Mouse (Mus musculus) left cerebral cortex, postnatal 25 days (tissue): ENCODE results near the gene Oas1g. TPM values are rescaled to one million over a fixed set of nuclear protein-coding genes. Genes with fewer than 3 reads are reported as not detected.
A peak's percentile ranks its signal among the peaks of the same experiment; 100 is the strongest.
"Not testable (repeated sequence)": the region's sequence is repeated elsewhere in the genome, so short reads cannot be mapped to it uniquely, and the experiment has no call there.

Experiments used
- DNase-seq, 2 experiments: peaks; one replicate each; pipeline ENCODE4 v3.0.0; 2022; ENCODE audit warnings: low spot score in 2 of 2, mixed read lengths in 1 of 2
- intact Hi-C: fragments of 180-260 bp; cut with DNase I; formaldehyde crosslinking; loops from one replicate; pipeline ENCODE4 v1.15.1; 2025
- total RNA-seq, 2 experiments: library from RNA; stranded (reverse); gene quantifications; 2 replicates each; pipeline ENCODE4 v1.2.3; 2021

The Oas1g gene
- total RNA-seq, 2 experiments from 2014 or later: 0.30 TPM; not detected in 1

DNA sequence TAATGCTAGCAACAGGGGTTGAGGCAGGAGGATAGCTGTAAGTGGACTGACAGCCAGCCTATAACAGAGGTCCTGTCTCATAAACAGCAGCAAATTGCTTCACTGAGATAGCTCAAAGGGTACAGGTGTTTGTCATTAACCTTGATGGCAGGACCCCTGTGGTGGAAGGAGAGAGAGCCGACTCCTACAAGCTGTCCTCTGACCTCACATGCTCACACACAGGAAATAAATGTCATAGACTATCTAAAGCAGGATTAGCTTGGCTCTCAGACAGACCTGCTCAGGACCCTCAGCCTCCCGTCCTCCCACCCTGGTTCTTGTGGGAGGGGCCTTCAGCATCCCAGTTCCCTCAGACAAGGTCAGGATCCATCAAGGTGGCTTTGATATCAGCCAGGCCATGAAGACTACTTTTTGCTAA, 4.8 kb upstream of the Oas1g start:
- DNase-seq: no peak
- intact Hi-C loops: loop anchor here (1.0 kb wide), 1 partner anchor 107 kb away; no protein-coding TSS in a partner anchor

DNA sequence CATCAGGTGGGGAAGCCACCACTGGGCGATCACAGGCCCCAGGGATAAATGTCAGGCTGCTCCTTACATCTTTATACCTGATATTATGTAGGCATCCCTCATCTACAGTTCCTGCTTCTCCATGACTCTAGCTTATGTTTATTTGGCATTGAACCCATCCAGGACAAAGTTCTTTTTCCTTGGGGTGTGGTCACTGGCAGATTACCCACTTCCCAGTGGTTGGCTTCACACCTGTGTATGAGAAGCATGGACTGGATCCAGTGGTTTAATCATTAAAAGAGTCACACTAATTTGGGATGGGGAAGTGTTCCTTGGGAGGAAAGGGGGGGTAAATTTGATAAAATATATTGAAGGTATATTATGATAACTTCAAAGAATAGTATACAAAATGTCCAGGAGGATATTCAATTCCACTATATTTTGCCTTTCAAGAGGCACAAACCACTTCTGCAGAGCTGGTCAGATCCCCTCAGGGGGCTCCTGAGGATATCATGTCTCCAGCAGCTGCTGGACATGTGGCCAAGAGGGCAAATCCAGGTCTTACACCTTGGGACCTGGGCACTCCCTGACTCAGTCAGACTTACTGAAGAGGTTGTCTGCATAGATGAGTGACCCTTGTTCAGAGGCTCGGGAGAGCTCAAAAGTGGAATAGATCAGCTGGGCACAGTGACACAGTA, 4.3 kb upstream of the Oas1g start:
- DNase-seq: not testable (repeated sequence)
- intact Hi-C loops: loop anchor here (1.0 kb wide), 1 partner anchor 106 kb away; no protein-coding TSS in a partner anchor

DNA sequence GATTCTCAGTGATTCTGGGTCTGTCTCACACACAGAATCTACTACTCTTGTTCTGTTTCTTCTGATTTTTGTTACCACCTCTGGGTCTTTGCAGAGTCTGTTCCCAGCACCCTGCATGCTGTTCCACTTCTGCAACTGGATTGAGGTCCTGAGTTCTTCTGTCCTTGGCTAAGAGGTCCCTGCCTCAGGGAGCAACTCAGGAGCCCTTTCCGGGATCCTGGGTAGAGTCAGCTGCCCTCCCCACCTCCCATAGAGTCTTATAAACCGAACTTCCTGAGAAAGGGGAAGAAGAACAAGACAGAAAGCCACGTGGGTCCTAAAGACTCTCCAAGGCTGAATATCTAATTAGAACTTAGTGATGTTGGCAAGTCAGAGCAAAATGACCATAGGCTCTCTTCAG, 3.6 kb upstream of the Oas1g start:
- no peak for DNase-seq
- intact Hi-C loops: no loop called here

DNA sequence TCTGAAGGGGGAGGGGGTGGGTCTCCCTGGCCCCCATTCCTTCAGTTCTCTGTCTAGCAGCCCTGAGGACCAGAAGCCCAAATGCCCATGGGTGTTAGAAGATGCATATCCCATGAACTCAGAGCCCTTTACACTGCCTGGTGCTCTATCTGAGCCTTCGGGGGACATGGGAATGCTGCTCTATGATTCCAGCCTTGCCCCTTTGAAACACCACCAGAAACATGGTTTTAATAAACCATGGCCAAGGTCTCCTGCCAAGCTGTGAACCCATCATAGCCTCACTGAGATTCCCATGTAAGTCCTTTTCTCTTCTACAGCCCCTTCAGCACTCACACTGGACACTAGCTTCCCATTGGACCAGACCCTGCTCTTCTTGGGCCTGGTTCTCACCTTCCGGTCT, 2.6 kb upstream of the Oas1g start:
- intact Hi-C loops: no loop called here
- no peak for DNase-seq

DNA sequence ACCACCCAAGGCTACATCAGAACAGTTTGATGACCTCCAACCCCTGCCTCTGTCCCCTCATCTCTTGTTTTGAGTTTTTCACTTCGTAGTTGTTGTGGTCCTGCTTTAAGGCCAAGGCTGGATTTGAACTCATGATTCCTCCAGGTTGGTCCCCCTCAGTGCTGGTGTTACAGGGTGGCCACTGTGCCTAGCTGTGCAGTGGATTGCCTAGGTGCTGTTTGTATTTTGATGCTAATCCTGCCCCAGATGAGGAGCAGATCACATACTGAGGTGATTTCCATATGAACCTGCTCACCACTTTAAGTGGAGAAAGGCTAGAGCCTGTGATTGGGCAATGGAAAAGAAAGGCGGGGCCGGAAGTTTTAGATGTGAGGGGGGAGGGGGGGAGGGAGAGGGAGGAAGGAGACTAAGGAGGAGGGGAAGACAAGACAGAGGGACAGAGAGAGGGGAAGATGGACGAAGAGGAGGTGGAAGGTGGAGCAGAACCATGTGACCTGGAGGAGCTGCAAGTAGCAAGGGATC, 942 bp upstream of the Oas1g start:
- DNase-seq: not testable (repeated sequence)
- intact Hi-C loops: loop anchor here (2.0 kb wide), 1 partner anchor 24 kb away; no protein-coding TSS in a partner anchor

DNA sequence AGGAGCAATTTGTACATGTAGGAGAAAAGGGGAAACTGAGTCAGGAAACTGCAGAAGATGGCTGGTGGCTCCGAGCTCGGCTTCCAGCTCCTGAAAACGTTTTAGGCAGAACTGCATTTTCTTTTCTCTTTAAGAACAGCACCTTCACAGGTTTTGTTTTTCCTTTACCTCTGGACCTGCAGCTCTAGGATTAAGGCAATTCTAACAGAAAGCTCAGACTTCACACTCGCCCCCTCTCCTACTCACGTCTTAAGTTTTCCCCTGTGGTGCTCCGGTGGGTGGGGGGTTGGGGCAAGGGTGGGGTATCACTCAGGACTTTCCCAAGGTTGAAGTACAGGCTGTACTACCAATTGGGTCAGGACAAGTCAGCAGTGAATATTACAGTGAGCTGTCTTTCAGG, 418 bp upstream of the Oas1g start:
- no peak for DNase-seq
- intact Hi-C loops: loop anchor here (2.0 kb wide), 2 partner anchors 15 to 25 kb away; no protein-coding TSS in a partner anchor

DNA sequence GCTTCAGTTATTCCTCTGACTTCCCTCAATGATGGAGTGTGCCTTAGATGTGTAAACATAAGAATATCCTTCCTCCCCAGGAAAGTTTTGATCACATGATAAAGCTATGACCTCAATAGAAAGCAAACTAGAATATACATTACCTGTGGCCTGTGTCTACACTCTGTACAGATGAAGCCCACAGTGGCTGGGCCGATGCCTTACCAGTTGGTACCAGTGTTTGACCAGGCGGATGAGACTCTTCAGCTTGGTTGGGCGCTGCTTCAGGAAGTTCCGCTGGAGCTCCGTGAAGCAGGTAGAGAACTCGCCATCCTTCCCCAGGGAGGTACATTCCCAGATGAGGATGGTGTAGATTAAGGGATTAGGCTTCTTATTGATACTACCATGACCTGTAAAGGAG, 5.7 kb downstream of the Oas1g start:
- intact Hi-C loops, DNase-seq: not testable (repeated sequence)

DNA sequence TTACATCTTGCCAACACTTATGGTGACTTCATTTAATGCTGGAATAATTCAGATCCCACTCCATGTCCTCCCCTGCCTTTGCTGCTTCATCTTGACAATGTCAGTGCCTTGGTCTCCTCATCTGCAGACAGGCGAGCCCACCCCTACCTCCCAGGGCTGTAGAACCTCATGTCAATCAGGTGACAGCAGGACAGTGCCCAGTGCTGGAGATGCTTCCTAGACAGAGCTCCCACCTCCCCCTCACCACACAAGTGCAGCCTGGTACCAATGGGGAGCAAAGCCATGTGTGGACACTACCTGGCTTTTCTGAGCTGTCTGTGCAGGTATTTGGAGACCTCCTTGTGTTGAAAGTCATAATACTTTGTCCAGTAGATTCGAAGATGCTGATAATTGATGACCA, 8.6 kb downstream of the Oas1g start:
- intact Hi-C loops: loop anchor here (2.0 kb wide), 1 partner anchor 20 kb away; no protein-coding TSS in a partner anchor

DNA sequence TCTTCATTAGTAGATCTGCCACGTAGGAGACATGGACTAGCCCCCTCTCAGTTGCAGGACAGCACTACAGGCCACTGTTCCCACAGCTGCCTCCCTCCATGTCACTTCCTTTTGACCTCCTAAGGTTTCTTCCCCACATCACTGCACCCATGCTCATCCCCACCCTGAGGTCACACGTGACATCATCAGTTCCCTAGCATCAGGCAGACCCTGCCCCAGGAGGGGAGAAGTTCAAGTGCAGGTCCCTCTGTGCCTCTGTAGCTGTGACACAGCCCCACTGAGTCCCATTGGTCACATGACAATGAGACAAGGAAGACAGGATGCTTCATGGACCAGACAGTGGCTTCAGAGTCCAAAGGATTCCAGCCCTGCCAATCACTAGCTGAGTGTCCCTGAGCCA, 10.0 kb downstream of the Oas1g start:
- DNase-seq, intact Hi-C loops: not testable (repeated sequence)

More for the DNA sequence above, 8.6 kb downstream of the Oas1g start:
- not testable (repeated sequence) for DNase-seq

DNA sequence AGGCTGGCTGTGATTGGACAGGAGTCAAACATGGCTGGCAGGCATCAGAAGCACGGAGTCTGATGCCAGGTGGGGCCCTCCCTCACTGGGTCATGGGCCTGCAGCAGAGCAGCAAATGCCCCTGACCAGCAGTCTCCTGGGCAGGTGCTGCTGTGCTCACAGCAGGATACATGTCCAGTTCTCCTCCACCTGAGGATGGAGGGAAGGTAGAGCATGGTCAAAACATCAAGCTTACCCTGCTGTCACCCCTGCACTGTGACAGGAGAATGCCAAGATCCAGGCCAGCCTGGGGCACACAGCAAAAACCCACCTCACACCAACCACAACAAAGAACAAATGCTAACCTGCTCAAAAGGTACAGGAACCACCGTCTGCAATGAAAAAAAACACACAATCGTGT, 10.6 kb downstream of the Oas1g start:
- intact Hi-C loops, DNase-seq: not testable (repeated sequence)

DNA sequence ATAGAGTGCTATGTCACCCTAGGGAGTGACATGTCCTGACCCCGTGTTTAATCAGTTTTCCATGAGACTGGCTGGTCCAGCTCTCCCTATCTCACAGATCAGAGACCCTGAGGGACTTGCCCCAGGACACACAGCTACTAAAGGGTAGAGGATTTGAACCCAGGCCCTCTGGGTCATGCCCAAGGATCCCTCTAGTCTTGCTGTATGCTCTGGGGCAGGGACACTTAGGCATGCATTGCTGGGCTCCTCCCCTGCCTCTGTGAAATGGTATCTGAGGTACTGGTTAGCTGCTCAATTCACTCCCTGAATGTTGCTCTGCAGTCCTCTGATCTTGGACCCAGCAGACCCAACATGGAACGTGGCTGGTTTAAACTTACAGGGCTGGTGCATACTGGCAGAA, 15.9 kb downstream of the Oas1g start:
- intact Hi-C loops: no loop called here
- no peak for DNase-seq

DNA sequence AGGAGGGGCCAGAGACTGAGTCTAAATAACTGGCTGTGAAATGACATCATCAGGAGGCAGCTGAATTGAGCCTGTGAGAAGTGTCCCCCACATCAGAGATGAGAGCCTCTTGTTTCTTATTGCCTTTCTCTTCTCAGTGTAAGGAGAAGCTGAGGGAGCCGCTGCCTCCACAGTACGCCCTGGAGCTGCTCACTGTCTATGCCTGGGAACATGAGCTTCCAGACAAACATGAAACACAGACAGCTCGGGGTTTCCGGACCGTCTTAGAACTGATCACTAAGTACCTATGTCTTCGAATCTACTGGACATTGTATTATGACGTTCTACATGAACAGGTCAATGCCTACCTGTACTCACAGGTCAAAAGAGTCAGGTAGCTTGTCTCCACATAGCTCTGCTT, 16.6 kb downstream of the Oas1g start:
- DNase-seq: peak; percentile 9 to 21
- intact Hi-C loops: no loop called here

DNA sequence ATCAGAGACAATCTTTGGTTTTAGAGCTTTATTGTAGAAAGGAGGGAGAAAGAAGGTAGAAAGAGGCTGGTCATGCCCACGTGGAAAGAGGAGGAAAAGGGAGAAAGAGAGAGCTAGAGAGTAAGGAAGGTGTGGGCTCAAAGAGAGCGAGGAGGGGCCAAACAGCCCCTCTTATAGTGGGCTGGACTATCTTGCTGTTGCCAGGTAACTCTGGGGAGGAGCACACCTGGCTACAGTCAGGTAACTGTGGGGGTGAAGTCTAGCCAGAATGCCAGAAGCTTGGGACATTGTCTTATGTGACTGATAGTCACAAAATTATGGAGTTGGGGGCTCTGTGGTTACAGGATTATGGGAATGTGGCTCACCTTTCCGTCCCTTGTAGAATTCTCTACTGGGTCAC, 17.3 kb downstream of the Oas1g start:
- no peak for DNase-seq
- intact Hi-C loops: no loop called here

DNA sequence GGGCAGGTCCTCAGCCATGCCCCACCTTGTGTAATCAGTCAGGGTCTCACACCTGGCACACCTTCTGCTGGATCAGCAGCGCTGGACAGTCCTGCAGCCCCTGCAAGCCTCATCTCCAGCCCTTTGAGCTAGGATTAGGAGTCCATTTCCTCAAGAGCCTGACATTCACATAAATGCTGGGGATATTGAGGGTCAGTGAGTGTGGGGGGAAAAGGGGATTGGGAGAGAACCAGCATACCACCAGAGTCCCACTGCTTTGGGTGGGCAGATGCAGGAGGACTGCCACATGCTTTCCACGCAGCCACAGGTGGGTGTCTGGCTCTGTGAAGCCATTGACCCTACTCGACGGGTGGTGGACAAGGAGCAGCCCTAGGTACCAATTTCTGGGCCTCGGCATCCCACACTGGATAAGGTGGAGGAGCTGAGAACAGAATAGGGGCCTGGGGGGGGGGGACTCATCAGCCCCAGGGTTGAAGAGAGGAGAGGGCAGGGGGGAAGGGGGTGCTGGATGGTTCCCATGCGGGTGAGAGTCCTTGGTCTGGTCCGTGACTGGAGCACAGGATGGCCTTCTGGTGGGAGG, 17.9 kb downstream of the Oas1g start:
- intact Hi-C loops: no loop called here
- DNase-seq: no peak

DNA sequence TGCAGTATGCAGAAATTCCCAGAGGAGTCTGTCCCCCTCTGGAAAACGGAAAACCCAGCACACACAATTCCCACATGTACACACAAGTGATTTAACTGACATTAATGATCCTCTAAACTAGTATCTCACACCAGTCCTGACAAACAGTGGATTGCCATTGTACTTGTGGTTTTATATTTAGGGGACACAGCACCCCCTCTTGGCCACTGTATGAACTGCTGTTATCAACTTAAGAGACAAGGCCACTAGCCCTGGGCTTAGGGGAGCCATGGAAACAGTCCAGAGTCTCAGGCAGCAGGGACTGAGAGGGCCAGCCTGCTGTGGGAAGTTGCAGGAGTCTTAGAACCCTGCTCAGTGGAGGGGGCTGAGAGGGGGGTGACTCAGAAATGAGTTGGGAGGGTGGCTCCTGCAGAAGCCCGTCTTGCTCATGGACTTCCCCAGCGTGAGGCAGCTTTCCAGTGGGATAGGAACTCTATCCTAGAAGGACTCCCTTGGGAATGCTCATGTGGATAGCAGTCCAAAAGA, 22.0 kb downstream of the Oas1g start:
- DNase-seq: no peak
- intact Hi-C loops: no loop called here

DNA sequence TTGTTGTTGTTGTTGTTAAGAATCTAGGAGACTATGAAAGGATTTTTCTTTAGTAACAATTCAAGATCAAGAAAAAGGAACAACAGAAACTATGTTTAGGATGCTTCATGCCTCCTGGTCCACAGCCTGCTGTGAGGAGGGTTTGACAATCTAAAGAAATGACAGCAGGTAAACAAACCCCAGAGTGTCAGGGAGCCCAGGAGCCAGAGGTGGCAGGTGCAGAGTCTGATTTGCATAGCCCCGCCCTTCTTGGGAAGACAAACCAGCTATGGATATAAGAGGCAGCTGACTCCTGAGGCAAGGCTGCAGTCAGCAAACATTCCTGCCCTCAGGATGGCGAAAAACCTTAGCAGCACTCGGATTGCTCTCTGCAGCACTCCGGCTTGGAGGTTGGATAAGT, 26.3 kb downstream of the Oas1g start, which contains the start of gene Oas1h:
Gene Oas1h, plus strand, starts transcription at position 301 of the 400 bp plus-strand sequence.
- intact Hi-C loops: no loop called here
- DNase-seq: no peak

DNA sequence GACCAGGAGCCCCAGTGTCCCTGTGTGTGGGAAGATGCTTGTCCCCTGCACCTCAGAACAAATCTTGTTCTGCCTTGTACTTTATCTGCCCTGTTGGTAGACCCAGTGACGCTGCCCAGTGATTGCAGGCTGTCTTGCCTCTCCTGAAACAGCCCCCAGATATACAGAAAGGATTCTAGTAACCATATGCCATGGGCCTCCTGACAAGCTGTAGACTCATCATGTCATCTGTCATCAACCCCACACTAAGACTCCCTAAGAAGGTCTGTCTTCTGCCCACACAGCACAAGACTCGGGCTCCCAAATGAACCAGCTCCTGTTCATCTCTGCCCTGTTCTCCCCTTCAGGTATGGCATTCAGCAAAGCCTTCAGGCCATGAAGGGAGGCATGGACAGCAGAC, 28.2 kb downstream of the Oas1g start:
- DNase-seq: peak in 1 of 2 experiments; percentile 28
- intact Hi-C loops: no loop called here

DNA sequence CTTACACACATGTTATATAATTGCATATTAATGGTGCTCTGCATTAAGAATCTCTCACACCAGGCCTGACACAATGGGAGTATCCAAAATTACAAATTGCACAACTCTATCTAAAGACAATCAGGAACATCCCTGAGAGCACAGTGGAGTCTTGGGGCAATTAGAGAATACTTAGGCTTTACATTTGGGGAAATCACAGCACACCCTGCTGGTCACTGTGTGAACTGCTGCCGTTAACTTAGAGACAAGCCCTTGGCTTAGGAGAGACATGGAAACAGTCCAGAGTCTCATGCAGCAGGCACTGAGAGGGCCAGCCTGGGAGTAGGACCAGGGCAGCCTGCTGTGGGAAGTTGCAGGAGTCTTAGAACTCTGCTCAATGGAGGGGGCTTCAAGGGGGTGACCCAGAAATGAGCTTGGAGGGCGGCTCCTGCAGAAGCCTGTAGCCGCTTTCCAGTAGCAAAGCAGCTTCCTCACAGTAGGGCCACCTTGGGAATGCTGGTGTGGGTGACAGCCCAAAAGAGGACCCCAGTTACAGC, 37.7 kb downstream of the Oas1g start:
- intact Hi-C loops: no loop called here
- peak; percentile 13 to 17 for DNase-seq

DNA sequence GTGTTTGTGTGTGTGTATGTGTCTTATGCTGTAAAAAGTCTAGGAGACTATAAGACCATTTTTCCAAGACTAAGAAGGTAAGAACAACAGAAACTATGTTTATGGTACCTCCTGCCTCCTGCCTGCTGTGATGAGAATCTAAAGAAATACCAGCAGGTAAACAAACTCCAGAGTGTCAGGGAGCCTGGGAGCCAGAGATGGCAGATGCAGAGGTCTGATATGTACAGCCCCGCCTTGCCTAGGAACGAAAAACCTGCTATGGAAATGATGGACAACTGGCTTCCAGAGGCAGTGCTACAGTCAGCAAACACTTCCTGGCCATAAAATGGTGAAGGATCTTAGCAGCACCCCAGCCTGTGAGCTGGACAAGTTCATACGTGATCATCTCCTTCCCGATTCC, 40.3 kb downstream of the Oas1g start, which contains the start of gene Oas1f:
Gene Oas1f, plus strand, starts transcription at position 301 of the 400 bp plus-strand sequence.
- intact Hi-C loops: no loop called here

DNA sequence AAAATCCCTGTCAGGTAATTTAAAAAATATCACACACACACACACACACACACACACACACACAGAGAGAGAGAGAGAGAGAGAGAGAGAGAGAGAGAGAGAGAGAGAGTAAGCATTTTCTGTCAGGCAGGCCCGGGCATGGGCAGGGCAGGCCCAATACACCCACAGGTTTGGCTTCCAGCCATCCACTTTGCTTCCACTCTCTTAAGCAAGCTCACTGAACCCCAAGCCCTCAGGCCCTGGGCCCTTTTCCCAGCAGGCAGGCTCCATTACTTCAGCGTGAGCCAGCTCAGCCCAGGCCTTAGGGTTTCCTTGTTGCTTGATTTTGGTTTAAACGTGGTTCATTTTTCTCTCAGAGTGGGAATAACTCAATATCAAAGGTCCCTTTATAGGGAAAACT, 42.7 kb downstream of the Oas1g start:
- intact Hi-C loops: no loop called here
- no peak for DNase-seq

More for the DNA sequence above, 40.3 kb downstream of the Oas1g start, which contains the start of gene Oas1f:
- no peak for DNase-seq
